Mouse (Mus musculus) T-helper 2 cell (primary cell): ENCODE measurements around the gene Cdc42se1.

ENCODE experiments used
- in situ Hi-C: fragments of 300-600 bp; cut with MboI, MseI; formaldehyde crosslinking; loops from one replicate; pipeline ENCODE4 v1.15.1; 2025; ENCODE audit warnings: high pct_unique_total_duplicates

The Cdc42se1 gene

GRCm38 (mm10) chr3:95284062-95284461, 55.5 kb downstream of the Cdc42se1 start:
- in situ Hi-C loops: no loop called here

GRCm38 (mm10) chr3:95284501-95285281, 56.2 kb downstream of the Cdc42se1 start:
- in situ Hi-C loops: no loop called here

- in situ Hi-C loops: no loop called here
Measured at GRCm38 (mm10) chr3:95285390-95285789, 56.9 kb downstream of the Cdc42se1 start.
